Mouse (Mus musculus) B cell, adult 2 months (primary cell): ENCODE data around the gene Aff4.
"Not testable (repeated sequence)": the region's sequence is repeated elsewhere in the genome, so short reads cannot be mapped to it uniquely, and the experiment has no call there.

Source experiments
- DNase-seq, 2 experiments: peaks; one replicate each; pipeline ENCODE4 v3.0.0; 2022

The Aff4 gene

DNA sequence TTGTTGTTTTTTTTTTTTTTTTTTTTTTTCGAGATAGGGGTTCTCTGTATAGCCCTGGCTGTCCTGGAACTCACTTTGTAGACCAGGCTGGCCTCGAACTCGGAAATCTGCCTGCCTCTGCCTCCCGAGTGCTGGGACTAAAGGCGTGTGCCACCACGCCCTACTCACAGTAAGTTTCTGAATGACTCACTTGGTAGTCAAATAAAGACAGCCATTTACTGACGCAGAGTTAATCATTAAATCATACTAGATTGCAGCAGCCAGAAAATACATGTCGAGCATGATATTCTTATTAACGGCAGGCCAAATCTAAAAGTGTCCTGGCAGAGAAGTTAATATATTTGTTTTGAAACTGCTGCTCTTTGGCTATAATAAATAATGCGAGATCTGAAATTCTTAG, 9.6 kb upstream of the Aff4 start:
- not testable (repeated sequence) for DNase-seq

DNA sequence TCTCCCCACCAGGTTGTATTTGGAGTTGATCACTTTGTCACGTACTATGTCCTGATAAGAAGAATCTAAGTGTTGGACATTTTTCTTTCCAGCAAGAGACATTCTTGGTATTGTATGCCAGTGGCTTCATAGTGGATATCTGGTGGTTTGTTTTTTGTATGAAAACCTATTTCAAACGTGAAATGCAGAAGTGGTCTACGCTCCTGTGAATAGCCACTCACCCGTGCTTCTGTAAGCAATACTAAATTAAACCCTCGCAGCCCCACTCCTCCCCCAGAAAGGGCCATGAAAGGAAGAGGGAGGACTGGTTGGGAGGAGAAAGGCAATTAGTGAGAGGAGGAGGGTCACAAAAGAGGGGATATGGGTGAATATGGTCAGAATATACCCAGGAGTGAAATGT, 7.9 kb upstream of the Aff4 start:
- peak; percentile 62 to 67 for DNase-seq

DNA sequence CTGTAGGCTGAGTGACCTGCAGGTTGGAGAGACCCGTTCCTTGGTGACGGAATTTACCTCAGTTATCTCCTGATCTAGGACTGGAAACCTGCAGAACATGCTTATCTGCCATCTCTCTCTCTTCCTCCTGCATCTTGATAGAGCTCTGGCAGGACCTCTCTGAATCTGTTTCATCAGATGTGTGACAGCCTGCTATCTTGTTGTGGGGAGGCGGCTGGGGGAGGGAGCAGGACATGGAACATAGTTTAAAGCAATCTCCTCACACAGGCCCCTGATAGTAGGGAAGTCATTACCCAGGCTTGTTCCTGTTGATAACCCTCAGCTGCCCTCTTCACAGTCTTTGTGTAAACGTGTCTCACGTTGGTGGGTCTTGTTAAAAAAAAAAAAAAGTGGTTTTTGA, 5.3 kb upstream of the Aff4 start:
- no peak for DNase-seq

DNA sequence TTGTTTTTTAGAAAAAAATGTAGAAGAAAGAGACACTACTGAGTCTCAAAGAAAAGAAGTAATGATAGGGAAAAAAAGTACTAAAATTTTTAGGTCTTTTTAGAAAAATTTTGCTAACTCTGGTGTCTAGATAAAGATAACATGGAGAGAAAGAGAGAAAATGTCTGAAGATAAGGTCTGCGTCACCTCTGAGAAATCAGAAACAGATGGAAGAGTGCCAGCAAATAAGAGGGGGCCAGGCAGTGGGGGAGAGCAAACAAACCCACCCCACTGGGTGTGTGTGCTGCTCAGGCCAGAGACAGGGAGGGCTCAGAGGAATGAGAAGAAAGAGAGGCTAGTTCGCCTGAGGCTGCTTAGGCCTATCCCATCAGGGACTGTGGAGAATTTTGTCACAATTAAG, 4.9 kb upstream of the Aff4 start:
- no peak for DNase-seq

DNA sequence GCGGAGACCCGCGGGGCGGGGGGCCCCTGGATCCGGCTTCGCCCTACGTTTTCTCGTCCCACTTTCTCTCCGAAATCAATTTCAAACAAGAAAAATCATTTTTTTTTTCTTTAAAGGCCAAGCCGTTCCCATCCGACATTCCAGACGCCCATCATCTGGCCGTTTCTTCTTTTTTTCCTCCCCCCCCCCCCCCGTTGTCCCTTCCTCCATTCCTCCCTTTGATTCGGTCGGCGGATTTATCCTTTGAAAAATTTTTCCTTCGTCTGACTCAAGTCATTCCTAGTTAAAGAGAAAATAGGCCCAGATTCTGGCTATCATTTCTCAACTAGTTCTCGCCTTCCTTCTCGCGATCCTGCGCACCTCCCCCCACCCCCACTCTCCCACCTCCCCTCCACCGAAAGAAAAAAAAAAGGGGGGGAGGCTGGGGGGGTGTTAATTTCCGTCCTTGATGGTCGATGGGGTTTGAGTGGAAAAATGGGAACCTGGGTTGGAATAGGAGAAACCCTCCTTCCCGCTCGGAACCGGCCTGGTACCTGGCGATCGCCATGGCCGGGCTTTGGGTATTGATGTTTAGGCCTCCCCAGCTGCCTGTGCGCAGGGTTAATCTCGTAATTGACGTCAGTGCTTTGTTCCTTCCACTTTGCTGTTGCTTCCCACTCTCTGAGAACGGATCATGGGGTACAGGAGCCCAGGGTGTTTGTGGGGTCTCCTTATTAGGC, 750 bp downstream of the Aff4 start:
- peak; percentile 69 to 71 for DNase-seq

DNA sequence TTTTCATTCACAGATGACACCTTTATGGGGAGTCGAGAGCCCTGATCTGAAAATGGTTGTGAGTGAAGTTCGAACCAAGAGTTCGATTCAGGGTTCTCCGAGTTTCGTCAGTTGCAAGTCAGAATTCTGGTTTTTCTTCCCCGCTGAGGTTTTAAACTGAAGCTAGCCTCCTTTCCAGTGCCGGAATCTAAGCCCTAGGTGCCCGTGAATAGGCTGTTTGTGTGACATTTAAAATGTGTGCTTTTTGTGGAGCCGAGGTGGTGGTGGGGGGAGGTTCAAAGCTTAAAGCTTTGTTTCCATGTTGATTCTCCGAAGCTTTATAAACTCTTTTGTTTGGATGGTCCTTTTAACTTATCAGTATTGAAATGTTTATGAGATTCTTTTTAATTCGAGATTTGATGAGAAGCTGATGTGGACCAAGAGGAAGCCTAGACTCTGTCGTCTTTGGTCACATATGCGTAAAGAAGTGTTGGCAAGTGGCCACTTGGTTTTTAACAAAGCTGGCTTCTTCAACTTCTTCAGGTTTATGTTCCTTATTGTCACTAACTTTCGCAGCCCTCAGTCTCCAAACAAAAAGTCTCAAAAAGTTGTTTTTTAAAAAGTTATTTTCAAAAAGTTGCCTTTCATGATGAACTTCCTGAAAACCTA, 1.4 kb downstream of the Aff4 start:
- DNase-seq: no peak

DNA sequence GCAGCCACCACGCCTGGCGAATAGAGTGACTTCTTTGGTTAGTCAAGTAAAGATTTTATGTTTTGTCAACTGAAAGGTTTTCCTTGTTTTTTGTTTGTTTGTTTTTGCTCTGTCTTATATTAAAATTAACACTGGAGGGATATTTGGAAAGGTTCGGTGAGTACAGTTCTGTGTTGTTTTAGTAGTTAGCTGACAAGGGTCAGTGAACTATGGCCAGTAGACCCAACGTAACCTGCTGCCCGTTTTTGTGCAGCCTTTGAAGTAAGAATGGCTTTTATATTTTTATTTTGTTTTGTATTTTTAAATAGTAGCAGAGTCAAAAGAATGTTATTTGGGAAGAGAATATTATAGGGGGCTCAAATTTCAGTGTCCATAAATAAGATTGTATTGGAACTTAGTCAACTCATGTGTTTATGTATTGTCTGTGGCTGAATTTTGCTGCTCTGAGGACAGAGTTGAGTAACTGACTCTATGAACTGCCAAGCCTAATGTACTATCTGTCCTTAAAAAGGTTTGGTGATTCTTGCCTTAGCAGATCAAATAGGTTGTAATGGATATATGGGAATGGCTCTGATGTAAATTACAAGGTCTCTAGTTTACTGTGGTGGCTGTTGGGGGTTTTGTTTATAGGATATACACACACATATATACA, 8.0 kb downstream of the Aff4 start:
- DNase-seq: no peak

DNA sequence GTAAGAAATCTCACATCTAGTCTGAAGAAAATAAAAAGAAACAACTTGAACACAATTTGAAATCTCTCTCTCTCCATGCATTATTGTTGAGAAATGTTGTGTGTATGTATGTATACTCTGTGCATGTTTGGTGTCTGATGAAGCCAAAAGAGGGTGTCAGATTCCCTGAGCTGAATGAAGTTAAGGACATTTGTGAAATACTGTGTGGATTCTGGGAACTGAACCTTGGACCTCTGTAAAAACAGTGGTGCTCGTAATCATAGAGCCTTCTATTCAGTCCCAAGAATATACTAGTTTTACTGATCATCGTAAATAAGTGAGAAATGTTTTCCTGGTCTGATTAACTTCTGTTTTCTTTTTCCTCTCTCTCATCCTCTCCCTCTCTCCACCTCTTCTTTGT, 16.4 kb downstream of the Aff4 start:
- DNase-seq: no peak

DNA sequence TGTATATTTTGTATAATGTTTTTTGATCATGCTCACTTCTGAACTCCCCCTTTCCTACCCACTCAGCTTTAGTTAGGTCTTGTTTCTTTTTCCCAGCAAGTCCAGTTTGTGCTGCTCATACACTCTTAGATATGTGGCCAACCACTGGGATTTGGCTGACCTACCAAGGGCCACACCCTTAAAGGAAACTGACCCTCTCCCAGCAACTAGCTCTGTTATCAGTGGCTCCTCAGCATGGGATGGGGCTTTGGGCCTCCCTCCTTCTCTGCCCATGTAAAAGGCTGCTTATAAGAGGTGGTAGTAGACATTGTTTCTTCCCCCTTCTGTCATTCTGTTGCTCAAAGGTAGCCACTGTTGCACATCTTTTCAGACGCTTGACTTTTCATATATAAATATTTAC, 28.3 kb downstream of the Aff4 start:
- no peak for DNase-seq

DNA sequence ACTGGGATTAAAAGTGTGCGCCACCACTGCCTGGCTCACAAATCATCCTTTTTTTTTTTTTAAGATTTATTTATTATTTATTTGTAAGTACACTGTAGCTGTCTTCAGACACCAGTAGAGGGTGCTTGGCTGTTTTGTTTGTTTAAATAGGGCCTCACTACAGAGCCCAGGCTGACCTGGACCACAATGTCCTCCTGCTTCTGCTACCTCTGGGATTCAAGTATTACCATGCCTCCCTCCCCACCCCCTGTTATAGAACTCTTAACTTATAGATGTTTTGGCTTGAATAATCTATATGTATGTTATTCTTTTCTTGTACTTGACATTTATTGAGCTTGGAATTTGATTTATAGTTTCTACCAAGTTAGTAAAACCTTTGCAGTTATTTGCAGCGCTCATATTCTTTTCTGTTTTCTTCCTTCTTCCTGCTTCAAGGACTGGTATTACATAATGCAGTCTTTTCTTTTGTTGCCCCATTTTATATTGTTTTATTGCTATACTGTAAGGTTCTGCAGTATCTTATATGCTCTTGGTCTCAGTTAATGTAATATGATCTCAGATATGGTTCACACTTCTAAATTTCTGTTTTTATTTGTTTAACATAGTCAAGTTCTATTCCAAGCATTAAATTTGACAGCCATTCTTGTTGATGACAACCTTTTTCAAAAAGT, 33.3 kb downstream of the Aff4 start:
- no peak for DNase-seq

DNA sequence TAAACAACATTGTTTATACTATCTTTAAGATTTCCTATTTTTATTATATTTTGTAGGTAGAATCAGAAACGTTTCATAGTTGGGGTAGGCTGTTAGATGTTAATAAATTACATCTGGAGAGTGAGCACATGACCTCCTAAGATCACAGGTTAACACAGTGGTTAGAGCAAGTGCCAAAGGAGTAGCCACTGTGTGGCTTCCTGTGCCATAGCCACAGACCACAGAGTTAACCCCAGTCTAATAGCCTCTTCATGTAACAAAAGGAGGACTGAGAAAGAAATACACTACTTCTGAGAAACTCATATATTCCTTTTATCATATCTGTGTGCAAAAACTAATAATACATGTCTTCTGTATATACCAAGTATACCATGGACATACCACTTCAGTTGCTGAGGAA, 43.2 kb downstream of the Aff4 start:
- no peak for DNase-seq

DNA sequence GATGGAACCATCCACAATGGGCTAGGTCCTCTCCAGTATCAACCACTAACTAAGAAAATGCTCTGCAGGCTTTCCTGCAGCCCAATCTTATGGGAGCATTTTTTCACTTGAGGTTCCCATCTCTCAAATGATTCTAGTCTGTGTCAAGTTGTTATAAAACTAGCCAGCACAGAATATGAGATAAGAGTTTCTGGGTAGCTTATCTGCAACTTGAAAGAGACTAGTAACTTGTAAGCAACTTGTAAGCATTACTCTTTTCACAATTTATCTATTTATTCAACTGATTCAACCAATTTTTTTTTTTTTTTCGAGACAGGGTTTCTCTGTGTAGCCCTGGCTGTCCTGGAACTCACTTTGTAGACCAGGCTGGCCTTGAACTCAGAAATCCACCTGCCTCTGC, 53.0 kb downstream of the Aff4 start:
- DNase-seq: no peak

DNA sequence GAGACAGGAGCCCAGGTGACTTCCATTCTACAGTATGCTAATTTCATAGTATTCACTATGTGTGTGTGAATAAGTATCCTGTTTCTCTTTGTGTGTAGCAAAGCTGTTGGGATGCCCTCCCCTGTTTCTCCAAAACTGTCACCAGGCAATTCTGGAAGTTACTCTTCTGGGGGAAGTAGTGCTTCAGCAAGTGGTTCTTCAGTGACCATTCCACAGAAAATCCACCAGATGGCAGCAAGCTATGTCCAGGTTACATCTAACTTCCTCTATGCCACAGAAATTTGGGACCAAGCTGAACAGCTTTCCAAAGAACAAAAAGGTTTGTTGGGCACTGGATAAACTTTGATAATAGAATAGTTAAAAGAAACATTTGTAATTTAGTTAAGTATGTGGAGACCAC, 61.1 kb downstream of the Aff4 start:
- DNase-seq: peak in 1 of 2 experiments; percentile 18

DNA sequence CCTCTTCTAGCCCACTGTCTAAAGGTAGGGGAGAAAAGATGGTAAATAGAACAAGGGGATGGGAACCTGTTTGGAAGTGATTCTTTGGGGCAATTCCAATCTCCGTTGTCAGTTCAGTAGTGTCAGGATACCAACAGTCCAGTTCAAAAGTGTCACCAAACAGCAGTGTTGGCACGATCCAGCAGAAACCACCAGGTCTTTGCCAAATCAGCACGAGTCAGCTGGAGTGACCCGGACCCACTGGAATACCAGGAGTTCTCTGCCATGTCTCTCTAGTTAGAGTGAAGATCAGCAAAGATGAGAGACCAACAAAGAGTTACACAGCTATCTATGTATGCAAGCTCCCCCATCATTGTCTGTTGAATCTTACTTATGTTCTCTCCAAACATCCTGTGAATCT, 63.2 kb downstream of the Aff4 start:
- no peak for DNase-seq

DNA sequence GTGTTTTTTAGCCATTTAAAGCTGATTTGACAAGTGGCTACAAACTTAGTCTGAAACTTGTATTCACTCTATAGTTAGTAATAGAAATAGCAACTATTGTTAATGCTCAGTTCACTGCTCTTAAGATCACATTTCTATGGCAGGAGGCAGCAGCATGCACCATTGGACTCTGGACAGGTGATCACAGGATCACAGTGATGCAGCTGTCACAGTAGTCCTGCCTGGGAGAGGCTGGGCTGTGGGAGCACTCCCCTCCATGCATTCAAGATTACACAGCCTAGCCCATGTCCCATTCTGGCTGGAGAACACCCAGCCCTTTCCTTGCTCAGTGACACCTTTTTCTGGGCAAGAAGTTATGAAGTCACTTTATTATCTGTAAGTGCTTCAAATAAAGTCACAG, 67.4 kb downstream of the Aff4 start:
- no peak for DNase-seq

DNA sequence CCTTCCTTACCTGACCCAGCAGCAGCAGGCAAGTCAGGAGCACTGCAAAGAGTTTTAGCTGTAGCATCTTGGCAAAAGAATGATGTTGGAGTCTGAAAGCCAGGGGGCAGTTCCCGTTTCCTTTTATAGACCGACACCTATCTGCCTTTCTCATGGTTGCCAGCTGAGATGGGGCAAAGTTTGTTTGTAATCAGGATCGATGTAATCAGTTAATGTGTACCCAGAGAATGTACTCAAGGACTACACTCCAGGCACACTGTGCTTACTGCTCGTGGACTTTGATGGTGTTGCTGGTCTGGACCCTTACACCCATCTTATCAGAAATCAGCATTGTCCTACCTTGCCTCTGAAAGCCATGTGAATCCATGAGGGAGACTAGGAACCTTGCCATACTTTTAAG, 72.4 kb downstream of the Aff4 start, which contains the start of gene Leap2:
Gene Leap2 (minus strand): TSS at position 135 of the 400 bp plus-strand sequence.
- DNase-seq: no peak

DNA sequence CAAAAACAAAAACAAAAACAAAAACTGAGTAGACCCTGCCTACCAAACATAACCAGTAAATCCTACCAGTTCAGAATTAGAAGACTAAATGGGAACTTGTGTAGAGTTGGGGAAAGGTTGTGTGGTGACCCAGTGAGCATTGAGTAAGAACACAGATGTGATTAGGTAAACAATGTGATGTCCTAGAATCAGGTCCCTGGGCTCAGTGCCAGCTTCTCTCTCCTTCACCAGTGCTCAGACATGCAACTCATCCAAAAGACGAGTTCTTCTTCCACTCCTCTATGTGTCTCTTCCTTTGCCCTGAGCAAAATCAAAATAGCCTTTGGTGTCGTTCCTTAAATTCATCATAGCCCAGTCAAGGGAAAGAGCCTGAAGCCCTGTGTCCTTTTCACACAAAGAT, 74.2 kb downstream of the Aff4 start:
- no peak for DNase-seq

DNA sequence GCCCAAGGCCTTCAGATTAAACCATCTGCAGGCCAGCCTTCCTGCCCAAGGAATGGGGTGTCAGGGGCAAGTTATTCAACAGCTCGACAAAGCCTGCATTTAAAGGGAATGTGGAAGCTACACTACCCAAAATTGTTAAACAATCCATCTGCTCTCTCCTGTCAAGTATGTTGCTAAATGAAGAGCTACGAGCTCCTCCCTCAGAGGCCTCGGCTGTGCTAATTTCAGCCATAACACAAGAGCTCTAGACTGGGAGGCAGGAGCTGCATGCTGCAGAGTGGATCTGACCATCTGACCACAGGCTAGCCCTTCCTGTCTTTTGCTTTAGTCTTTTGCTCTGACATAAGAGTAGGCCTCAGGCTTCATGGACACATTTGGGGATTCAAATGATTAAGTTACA, 74.6 kb downstream of the Aff4 start:
- no peak for DNase-seq

DNA sequence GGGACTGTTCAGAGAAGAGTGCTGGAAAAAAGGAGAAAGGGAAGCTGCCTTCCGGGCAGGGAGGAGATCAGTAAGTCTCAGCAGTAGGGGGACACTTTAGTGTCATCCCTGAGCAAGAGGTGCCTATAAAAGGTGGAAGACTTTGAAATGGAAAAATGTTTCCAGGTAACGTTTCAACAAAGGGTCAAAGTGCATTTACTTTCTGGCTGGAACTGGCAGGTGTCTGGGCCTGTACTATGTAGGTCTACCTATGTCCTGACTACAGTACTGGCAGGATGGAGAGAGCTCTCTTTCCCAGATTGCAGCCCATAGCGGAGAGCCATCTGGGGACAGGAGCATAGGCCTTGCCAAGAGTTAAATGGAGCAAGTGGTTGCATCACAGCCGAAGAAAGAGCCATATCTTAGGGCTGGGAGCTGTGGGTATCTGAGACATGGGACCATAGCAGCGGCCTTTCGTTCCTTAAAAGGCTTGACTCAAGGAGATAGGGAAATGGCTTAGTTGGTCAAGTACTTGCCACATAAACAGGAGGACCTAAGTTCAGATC, 75.2 kb downstream of the Aff4 start:
- DNase-seq: no peak

DNA sequence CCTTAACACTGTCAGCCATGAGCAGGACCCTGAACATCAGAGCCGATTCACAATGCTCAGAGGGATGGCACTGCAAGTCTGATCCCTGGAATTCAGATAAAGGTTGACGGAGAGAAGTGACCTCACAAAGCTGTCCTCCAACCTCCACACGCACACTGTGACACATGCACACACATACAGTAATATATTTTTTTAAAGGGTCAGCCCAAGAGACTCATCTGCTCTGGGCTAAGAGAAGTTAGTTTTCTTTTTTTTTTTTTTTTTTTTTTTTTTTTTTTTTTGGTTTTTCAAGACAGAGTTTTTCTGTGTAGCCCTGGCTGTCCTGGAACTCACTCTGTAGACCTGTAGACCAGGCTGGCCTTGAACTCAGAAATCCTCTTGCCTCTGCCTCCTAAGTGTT, 76.3 kb downstream of the Aff4 start:
- DNase-seq: not testable (repeated sequence)

DNA sequence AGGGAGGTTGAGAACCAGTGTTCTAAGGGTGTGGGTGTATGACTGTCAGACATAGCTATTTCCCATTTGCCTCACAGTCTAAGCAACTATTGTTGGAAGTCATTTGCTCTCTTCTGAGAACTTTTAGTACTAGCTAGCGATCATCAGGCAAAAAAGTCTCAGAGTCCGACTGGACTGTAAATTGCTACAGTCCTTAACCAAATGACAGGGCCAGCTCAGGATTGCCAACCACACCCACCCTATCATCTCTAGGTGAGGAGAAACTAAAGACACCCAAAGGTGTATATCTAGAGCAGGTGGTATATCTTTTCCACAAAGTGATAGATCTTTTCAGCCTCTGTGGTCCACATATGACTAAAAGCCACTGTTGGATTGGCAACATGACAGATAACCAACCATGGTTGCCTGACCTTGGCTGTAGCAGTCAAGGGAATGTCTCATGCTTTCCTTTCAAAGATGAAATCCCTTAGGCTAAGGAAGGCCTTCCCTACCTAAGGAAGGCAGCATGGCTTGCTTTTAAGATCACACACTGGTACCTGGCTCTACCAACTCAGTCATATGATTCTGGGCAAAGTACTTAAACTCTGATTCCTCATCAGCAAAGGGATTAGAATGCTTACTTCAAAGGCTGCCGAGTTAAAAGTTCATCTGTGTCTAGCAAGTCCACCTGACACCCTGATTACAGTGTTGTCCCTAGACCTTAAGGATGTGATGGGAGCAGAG, 77.5 kb downstream of the Aff4 start:
- no peak for DNase-seq

DNA sequence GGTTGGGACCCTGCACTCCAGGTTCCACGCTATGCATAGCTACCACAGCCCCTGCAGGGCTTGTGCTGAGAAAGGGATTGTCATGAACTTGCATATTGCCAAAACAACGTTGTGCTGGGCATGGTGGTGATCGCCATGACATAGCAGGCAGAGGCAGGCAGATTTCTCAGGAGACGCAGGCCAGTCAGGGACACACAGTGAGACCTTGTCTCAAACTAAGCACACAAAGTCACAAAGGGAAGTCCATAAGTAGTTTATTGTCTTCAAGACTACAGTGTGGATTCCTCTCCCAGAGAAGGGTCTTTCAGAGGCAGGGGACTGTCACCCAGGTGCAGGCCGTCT, 78.1 kb downstream of the Aff4 start:
- no peak for DNase-seq

DNA sequence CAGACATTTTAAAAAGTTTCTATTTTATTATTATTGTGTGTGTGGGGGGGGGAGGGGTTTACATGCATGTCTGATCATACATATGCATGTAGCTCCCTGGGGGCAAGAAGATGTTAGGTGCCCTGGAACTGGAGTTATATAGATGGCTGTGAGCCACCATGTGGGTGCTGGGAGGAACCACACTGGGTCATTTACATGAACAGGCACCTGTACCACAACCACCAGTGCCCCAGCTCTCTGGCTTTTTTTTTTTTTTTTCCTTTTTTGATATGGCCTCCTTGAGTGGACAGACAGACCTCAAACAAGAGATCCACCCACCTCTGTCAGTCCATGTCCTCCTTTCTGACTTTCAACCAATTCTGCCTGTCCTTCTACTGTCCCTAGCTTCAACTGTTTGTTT, 78.5 kb downstream of the Aff4 start:
- peak in 1 of 2 experiments; percentile 14 for DNase-seq
